Mouse (Mus musculus) midbrain, embryonic 13.5 days (tissue): ENCODE results near the gene Myh10. TPM values are rescaled to one million over a fixed set of nuclear protein-coding genes. Genes with fewer than 3 reads are reported as not detected.
A peak's percentile ranks its signal among the peaks of the same experiment; 100 is the strongest.

Experiments used
- ATAC-seq: fragments of 200-750 bp; cut with Nextera tagmentation; 2 replicates; pipeline ENCODE4 v1.8.0; 2017; ENCODE audit warnings: mild to moderate bottlenecking, moderate TSS enrichment, moderate library complexity
- H3K27ac ChIP-seq: fragments of 300-500 bp; sonication (generic); 2 replicates; pipeline ENCODE4 v1.5.1; 2015; ENCODE audit warnings: inconsistent platforms, mild to moderate bottlenecking, moderate library complexity
- H3K27me3 ChIP-seq: fragments of 300-500 bp; sonication (generic); 2 replicates; pipeline ENCODE4 v1.6.1; 2015; ENCODE audit warnings: mild to moderate bottlenecking, inconsistent platforms
- H3K36me3 ChIP-seq: fragments of 300-500 bp; sonication (generic); 2 replicates; pipeline ENCODE4 v1.6.1; 2015; ENCODE audit warnings: mild to moderate bottlenecking, inconsistent platforms
- H3K4me1 ChIP-seq: fragments of 300-500 bp; sonication (generic); replicated peaks from 2 replicates; pipeline ENCODE4 v1.6.1; 2015; ENCODE audit warnings: inconsistent platforms
- H3K4me2 ChIP-seq: fragments of 300-500 bp; sonication (generic); replicated peaks from 2 replicates; pipeline ENCODE4 v1.6.1; 2015; ENCODE audit warnings: moderate library complexity, mild to moderate bottlenecking, inconsistent platforms
- H3K4me3 ChIP-seq: fragments of 300-500 bp; sonication (generic); replicated peaks from 2 replicates; pipeline ENCODE4 v1.5.1; 2015; ENCODE audit warnings: mild to moderate bottlenecking, inconsistent platforms
- H3K9ac ChIP-seq: fragments of 300-500 bp; sonication (generic); replicated peaks from 2 replicates; pipeline ENCODE4 v1.6.1; 2015; ENCODE audit warnings: mild to moderate bottlenecking, inconsistent platforms
- H3K9me3 ChIP-seq: fragments of 300-500 bp; sonication (generic); 2 replicates; pipeline ENCODE4 v1.6.1; 2016; ENCODE audit warnings: mild to moderate bottlenecking, inconsistent platforms
- WGBS: fragments of 180-500 bp; shearing (Covaris S2); methylation state at CpG from one replicate; pipeline ENCODE4 v1.1.7; 2015; 5-methylcytosine and 5-hydroxymethylcytosine counted together
- polyA plus RNA-seq: library from polyadenylated mRNA; unstranded; fragments of >200 nt; fragmentation: Nextera tagmentation; extraction: Ambion mirVana; gene quantifications from 2 replicates; pipeline ENCODE4 v1.2.1, GENCODE M21; 2015

The Myh10 gene
- polyA plus RNA-seq, 1 experiment from 2014 or later: 109 TPM

DNA sequence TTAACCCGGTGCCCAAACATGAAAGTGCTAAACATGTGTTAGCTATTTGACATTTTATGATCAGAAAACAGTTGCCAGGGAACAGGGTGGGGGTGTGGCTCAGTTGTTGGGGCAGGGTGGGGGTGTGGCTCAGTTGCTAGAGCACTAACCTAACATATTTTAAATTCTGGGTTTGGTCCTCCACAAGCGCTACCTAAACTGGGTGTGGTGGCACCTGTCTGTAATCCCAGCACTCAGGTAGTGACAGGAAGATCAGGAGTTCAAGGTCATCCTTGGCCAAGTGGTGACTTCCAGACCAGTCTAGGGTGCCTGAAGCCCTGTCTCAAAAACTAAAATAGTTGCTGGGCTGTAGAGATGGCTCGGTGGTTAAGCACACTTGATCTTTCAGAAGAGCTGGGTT lies 17.3 kb upstream of the Myh10 start:
- no peaks in the 10 kb centered on the region for H3K27me3 ChIP-seq
- no peak overlapping the region for H3K27ac ChIP-seq
- no peak for ATAC-seq
- H3K4me3 ChIP-seq: no peak overlapping the region
- H3K4me1 ChIP-seq: no peaks in the 10 kb centered on the region
- H3K4me2 ChIP-seq: no peak overlapping the region
- H3K9me3 ChIP-seq: no peaks in the 10 kb centered on the region
- 88% methylated on average over 3 of the region's 3 CpGs for WGBS
- H3K9ac ChIP-seq: no peak overlapping the region
- H3K36me3 ChIP-seq: no peaks in the 10 kb centered on the region

DNA sequence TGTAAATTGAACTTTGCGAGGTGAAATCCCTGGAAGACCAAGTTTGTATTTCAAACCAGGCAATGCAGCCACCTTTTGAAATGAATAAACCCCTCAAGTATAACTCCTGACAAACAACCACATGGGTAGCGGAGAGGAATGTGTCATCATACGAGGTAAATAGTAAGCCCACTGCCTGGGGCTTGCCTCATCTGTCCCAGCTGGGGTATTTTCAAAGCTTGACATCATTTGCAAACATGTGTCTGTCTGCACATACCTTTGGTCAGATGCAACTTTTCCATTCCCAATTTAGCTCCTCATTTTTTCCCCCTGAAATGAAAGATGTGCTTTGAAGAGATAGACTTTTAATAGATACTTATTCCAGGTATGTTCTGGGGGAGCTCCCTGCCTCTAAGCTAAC lies 16.7 kb upstream of the Myh10 start:
- no peak overlapping the region for H3K9ac ChIP-seq
- no peaks in the 10 kb centered on the region for H3K9me3 ChIP-seq
- no peak overlapping the region for H3K4me3 ChIP-seq
- H3K36me3 ChIP-seq: no peaks in the 10 kb centered on the region
- no peaks in the 10 kb centered on the region for H3K4me1 ChIP-seq
- WGBS: 85% methylated on average over 3 of the region's 3 CpGs
- no peak for ATAC-seq
- no peak overlapping the region for H3K4me2 ChIP-seq
- H3K27ac ChIP-seq: no peak overlapping the region
- no peaks in the 10 kb centered on the region for H3K27me3 ChIP-seq

DNA sequence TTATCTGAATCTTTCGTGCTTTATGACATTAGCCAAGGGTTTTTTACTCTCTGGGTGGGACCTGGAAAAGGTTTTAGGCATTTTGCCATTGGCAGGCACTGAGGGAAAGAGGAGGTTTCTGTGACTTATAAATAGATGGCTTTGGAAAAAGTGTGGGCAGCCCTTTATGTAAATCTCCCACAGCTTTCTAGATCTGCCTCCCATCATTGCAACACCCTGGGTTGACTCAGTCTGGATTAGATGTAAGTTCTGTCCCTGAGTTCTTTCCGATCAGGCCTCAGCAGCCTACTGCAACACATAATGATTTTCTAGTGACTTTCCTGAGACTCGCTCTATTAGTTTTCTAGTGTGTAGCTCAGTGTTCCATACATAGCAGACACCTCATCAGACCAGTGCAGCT lies 16.1 kb upstream of the Myh10 start:
- Histone ChIP-seq H3K4me1 (no peaks in the 10 kb centered on the region), H3K9ac (no peak overlapping the region), H3K27ac (no peak overlapping the region), H3K27me3 (no peaks in the 10 kb centered on the region), H3K36me3 (no peaks in the 10 kb centered on the region), H3K4me2 (no peak overlapping the region), H3K9me3 (no peaks in the 10 kb centered on the region), H3K4me3 (no peak overlapping the region)
- WGBS: 88% methylated on average over 3 of the region's 3 CpGs
- no peak for ATAC-seq

DNA sequence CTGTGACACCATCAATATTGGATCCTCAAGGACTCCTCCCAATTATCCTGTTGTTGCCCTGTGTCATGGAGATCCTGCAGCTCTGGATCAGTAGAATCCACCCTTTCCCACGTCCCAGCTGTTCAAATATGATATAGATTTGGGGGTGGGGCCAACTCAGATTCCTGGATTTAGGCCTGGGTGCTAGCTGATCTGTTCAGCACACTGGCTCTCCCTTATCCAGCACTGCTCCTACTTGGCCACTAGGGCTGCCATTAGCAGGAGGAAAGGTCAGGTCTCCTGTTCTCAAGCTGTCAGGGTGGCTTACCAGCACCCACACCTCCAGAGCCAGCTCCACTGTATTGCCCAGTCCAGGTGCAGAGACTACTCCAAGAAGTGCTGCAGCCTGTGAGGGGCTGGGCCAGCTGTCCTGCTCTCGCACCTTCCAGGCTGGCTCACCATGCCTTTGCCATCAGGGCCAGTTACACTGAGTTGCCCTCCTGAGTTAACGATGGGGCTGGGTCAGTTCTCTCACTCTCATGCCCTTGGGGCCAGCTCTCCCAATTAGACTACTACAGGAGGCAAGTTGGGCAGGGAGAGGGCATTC lies 10.0 kb upstream of the Myh10 start:
- Histone ChIP-seq H3K4me1 (no peaks in the 10 kb centered on the region), H3K4me3 (no peak overlapping the region), H3K27me3 (no peaks in the 10 kb centered on the region), H3K9ac (no peak overlapping the region), H3K36me3 (no peaks in the 10 kb centered on the region), H3K27ac (no peak overlapping the region), H3K4me2 (no peak overlapping the region), H3K9me3 (no peaks in the 10 kb centered on the region)
- ATAC-seq: no peak
- WGBS: 59% methylated on average over 3 of the region's 3 CpGs

DNA sequence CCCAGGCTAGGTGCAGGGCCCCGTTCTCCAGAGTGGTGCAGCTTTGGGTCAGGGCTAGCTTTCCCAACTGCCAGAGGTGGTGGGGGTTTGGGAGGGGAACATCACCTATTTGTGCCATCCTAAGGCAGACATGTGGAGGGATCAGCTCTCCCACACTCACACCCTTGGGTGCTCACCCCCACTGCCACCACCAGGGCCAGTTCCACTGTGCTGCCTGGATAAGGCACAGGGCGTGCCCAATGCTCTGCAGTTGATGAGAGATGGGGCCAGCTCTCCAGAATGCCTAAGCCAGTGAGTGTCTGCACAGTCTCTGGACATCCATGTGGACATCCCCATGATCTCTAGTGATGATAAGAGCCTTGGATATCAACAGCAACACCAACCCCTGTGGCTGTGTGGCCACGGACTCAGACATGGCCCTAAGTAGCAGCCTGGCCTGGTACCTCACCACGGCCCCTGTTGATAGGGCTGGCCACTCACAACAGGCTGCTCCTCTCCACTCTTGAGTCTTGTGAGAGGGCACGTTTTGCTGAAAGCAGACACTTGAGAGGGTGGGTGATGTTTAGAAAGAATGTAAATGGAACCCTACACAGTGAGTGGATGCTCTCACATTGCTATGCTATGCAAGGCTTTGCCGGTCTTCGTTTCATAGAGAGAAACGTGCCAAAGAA lies 9.1 kb upstream of the Myh10 start:
- Histone ChIP-seq H3K4me2 (no peak overlapping the region), H3K4me1 (no peaks in the 10 kb centered on the region), H3K4me3 (no peak overlapping the region), H3K9me3 (no peaks in the 10 kb centered on the region), H3K9ac (no peak overlapping the region), H3K36me3 (no peaks in the 10 kb centered on the region), H3K27ac (no peak overlapping the region), H3K27me3 (no peaks in the 10 kb centered on the region)
- ATAC-seq: no peak
- WGBS: 86% methylated on average over 8 of the region's 8 CpGs

DNA sequence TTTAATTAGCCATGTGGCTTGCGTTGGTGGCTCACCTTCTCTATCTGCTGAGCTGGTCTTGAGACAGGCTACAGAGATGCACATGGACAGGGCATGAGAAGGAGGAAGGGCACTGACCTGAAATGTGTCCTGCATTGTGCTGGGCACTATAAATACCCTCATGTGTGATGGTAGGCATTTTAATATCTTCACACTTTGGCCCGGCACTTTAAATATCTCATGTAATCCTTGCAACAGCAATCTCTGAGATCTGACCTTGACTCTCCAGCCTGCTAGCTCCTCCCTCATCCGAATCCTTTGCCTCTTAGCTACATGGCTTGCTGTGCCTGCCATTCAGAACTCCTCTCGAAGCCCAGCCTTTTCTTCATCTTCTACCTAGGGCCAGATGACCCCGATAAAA lies 5.4 kb upstream of the Myh10 start:
- H3K36me3 ChIP-seq: no peaks in the 10 kb centered on the region
- peaks cover 5% of the 10 kb centered on the region for H3K4me1 ChIP-seq
- H3K9ac ChIP-seq: no peak overlapping the region
- no peak overlapping the region for H3K4me3 ChIP-seq
- no peak overlapping the region for H3K27ac ChIP-seq
- ATAC-seq: no peak
- 91% methylated on average over 5 of the region's 5 CpGs for WGBS
- no peaks in the 10 kb centered on the region for H3K9me3 ChIP-seq
- no peak overlapping the region for H3K4me2 ChIP-seq
- H3K27me3 ChIP-seq: no peaks in the 10 kb centered on the region

DNA sequence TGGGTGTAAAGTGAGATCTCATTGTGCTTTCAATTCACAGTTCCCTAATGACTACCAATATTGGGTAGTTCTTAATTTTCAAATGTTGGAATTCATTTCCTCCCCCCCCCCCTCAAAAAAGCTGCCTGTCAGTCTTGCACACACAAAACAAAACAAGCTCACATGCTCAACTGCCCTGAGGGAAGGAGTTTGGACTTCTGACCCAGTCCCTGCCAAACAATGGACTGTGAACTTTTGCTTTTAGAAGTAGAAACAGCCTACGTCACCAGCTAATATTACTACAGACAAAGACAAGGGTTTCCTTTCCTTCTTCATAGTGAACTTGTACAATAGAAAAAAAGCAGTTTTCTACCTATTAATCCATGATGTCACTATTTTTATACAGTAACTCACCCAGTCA lies 2.1 kb upstream of the Myh10 start:
- Histone ChIP-seq H3K9ac (no peak overlapping the region), H3K27ac (no peak overlapping the region), H3K4me1 (peaks cover 11% of the 10 kb centered on the region), H3K4me3 (no peak overlapping the region), H3K9me3 (no peaks in the 10 kb centered on the region), H3K4me2 (no peak overlapping the region), H3K36me3 (no peaks in the 10 kb centered on the region), H3K27me3 (no peaks in the 10 kb centered on the region)
- WGBS: 89% methylated on average over 1 of the region's 1 CpGs
- ATAC-seq: no peak

DNA sequence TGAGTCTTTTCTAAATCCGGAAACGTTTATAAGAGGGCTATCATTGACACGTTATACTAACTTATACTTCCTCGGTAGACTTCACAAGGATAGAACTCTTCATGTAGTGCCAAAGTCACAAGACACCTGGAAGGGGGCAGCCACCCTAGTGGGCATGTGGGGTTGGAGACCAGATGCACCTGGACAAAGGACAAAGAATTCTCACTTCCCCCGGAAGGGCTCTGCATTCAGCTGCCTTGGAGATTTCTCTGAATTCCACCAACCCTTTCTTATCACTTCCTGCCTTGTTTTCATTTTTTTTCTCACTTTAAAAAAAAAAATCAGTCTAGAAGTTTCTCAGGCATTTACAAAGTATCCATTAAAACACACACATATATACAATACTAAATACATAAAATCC lies 894 bp upstream of the Myh10 start:
- Histone ChIP-seq H3K4me3 (no peak overlapping the region), H3K27ac (no peak overlapping the region), H3K4me2 (no peak overlapping the region), H3K9me3 (no peaks in the 10 kb centered on the region), H3K4me1 (peaks cover 23% of the 10 kb centered on the region), H3K27me3 (no peaks in the 10 kb centered on the region), H3K9ac (no peak overlapping the region), H3K36me3 (no peaks in the 10 kb centered on the region)
- 71% methylated on average over 5 of the region's 5 CpGs for WGBS
- no peak for ATAC-seq

DNA sequence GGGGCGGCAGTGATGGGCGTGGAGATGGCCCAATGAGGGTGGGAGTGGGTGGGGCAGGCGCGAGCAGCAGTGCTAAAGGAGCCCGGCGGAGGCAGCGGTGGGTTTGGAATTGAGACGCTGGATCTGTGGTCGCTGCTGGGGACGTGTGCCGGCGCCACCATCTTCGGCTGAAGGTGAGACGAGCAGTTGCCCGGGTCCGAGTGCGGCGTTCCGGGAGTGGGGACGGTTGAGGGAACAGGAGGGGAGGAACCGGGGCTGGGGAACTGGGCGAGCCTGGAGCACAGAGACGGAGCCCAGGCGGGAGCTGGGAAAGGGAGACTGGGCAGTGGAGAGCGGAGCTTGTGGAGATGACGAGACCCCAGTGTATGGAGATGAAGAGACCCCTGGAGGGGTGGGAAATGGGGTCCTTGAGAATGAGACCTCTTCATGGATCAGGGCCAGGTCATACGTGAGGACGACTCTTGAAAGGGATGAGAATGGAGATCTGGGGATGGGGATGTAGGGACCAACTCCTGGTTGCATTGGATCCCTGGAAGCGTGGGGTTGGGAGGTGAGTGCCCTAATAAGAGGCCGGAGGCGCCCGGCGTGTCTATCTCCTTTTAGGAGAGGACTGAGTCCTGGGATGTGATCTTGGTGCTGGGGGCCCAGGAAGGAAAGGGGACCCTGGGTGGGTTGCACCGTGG lies 792 bp downstream of the Myh10 start:
- H3K9ac ChIP-seq: peak overlapping the region; percentile 97
- no peaks in the 10 kb centered on the region for H3K36me3 ChIP-seq
- H3K4me1 ChIP-seq: peaks cover 23% of the 10 kb centered on the region
- no peaks in the 10 kb centered on the region for H3K9me3 ChIP-seq
- no peaks in the 10 kb centered on the region for H3K27me3 ChIP-seq
- under 1% methylated on average over 34 of the region's 34 CpGs for WGBS
- no peak; the same call in 1 of the 2 replicates for ATAC-seq
- H3K4me2 ChIP-seq: peak overlapping the region; percentile 60
- peak overlapping the region; percentile 96 for H3K27ac ChIP-seq
- H3K4me3 ChIP-seq: peak overlapping the region; percentile 92

DNA sequence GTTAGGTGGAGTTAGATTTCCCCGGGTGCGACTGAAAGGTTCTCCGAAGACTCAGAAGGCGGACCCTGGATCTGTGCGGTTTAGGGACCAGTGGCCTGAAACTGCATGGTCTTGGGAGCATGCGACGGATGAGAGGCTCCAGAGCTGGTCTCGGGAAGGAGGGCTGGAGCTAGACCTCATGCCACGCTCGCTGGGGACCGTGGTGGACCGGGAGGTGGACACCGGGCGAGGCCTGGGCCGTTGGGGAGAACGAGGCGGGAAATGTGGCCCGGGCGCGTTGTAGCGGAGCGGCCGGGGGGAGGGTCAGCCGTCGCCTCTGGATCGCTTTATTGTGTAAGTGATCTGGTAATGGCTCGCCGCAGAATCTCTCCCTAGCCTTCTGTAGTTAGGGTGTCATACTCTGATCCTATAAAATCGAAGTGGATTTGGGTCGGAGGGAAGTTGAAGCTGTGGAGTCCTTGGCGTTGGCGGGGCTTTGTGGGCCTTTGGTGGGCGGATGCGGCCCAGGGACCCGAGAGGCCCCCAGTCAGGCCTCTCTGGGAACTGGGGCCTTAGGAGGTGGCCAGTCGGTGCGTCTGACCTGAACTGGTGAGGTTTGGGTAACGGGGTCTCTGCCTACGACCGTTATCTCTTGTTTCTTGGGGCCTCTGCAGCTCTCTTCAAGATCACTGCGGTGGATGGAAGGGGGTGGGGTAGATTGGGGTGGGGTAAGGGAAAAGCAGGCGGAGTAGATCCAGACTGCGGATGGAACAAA lies 1.5 kb downstream of the Myh10 start:
- H3K4me1 ChIP-seq: peaks cover 23% of the 10 kb centered on the region
- H3K27me3 ChIP-seq: no peaks in the 10 kb centered on the region
- peak overlapping the region; percentile 97 for H3K9ac ChIP-seq
- no peak for ATAC-seq
- WGBS: under 1% methylated on average over 43 of the region's 43 CpGs
- peak overlapping the region; percentile 92 for H3K4me3 ChIP-seq
- peak overlapping the region; percentile 60 for H3K4me2 ChIP-seq
- H3K9me3 ChIP-seq: no peaks in the 10 kb centered on the region
- H3K27ac ChIP-seq: peak overlapping the region; percentile 96
- H3K36me3 ChIP-seq: no peaks in the 10 kb centered on the region

DNA sequence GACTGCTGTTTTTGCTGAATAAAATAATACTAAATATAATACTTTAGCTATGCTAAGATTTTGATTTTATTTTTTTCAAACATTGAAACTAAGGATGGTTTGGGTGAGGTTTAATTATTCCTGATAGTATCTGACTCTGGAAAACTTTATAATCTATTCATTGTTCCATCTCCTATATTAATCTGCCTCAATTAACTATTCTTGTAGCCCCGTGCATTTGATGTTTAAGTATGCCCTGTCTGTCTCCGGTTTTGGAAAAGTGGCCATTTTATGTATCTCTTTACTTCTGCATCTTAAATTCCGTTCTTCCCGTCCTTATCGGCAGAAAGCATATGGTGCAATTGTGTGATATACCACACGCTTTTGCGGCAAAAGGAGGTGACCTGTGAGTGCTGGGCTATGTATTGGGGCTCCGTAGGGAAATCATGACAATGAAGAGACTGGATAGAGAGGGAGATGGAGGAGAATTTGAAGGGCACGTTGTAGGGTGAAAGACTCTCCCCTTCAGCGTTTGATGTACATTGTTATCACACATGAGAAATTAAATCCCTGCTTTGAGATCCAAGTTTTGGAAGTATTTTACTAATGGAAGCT lies 2.2 kb downstream of the Myh10 start:
- peak overlapping the region; percentile 92 for H3K4me3 ChIP-seq
- no peak for ATAC-seq
- peaks cover 23% of the 10 kb centered on the region for H3K4me1 ChIP-seq
- H3K27ac ChIP-seq: peak overlapping the region; percentile 96
- no peaks in the 10 kb centered on the region for H3K36me3 ChIP-seq
- H3K9me3 ChIP-seq: no peaks in the 10 kb centered on the region
- peak overlapping the region; percentile 60 for H3K4me2 ChIP-seq
- 6% methylated on average over 10 of the region's 10 CpGs for WGBS
- H3K27me3 ChIP-seq: no peaks in the 10 kb centered on the region
- H3K9ac ChIP-seq: peak overlapping the region; percentile 97

DNA sequence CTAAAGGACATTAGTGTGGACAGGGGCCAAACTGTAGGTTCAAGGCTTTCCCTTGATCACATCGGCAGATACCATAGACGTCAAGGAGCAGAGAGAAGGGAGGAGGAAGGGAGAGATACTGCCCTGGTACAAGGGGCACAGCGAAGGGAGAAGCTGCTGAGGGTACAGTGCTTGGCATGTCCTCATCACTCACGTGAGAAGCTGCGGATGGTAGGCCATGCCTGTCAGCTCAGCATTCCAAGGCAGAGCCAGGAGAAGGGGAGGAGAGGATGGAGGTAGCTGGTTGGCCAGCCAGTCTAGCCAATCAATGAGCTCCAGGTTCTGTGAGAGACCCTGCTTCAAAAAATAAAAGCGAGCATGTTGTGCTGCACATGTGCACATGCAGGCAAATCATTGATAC lies 11.0 kb downstream of the Myh10 start:
- ATAC-seq: no peak
- peaks cover 12% of the 10 kb centered on the region for H3K4me1 ChIP-seq
- no peaks in the 10 kb centered on the region for H3K9me3 ChIP-seq
- WGBS: 93% methylated on average over 6 of the region's 6 CpGs
- H3K36me3 ChIP-seq: peaks cover 66% of the 10 kb centered on the region
- H3K4me2 ChIP-seq: no peak overlapping the region
- H3K27ac ChIP-seq: no peak overlapping the region
- no peak overlapping the region for H3K9ac ChIP-seq
- no peak overlapping the region for H3K4me3 ChIP-seq
- H3K27me3 ChIP-seq: no peaks in the 10 kb centered on the region
